Mouse (Mus musculus) embryo, embryonic 11.5 days (tissue): ENCODE results near the gene Zfp462.
"Not testable (repeated sequence)": the region's sequence is repeated elsewhere in the genome, so short reads cannot be mapped to it uniquely, and the experiment has no call there.

Experiments used
- DNase-seq: peaks from one replicate; pipeline ENCODE4 v3.0.0-alpha.2; 2012; ENCODE audit warnings: low read depth, low spot score

The Zfp462 gene

GRCm38 (mm10) chr4:54950866-54951265 lies 6.0 kb downstream of the Zfp462 start:
- DNase-seq, result no peak

GRCm38 (mm10) chr4:54953657-54954395 lies 9.0 kb downstream of the Zfp462 start:
- no peak for DNase-seq

- DNase-seq, result no peak
Observed at GRCm38 (mm10) chr4:54954455-54954854, 9.6 kb downstream of the Zfp462 start.

DNA sequence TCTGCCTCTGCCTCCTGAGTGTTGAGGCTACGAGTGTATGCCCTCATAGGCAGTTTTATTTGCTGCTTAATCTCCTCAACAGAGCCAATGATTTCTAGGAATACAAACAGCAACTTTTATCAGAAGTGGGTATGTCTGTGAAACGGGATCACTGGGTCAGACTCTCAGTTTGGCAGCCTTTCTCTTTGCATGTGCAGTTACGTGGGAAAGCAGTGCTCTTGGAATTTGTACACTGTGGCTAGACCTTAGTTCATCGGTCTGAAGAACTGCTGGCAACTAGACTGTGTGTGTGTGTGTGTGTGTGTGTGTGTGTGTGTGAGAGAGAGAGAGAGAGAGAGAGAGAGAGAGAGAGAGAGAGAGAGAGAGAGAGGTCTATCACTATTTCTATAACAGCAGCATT lies 15.9 kb downstream of the Zfp462 start:
- no peak for DNase-seq

DNA sequence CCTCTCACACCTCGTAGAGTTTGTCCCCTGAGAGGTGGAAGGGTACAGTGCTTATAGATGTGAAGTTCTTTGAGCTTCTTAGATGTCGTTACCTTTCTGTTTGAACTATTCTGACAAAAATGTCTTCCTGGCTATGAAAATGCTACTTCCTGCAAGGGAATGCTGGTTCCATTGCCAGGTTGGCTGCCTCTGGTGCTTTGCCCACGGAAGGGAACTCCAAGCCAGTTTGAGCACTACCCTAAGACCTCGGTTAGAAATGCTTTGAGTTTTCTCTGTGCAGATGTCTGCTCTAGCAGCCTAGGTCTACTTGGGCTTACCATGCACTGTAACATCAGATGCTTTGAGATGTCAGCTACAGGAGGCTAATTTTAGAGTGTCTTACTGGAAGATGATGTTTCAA lies 17.3 kb downstream of the Zfp462 start:
- no peak for DNase-seq

GRCm38 (mm10) chr4:54963551-54963950 lies 18.7 kb downstream of the Zfp462 start:
- no peak for DNase-seq

DNA sequence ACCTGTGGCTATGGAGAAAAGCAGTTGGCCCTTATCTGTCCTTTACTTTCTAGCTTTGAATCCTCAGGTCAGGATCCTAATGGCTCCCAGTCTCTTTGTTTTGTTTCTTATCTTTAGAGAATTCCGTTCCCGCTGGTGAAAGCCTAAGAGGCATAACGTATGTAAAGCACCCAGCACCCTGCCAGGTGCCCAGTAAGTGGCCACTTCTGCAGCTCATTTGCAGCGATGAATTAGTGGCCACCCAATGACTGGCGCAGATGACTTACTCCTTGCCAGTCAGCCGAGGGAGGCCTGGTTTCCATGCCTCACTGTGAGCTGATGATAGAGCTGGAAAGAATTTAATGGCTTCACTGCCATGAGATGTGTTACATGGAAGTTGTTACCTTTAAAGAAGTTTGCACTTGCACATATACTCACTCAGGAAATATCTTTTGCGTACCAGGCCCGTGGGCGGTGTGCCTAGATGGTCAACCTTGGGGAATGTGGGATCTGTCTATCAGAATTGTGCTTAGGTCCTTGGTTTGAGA lies 20.4 kb downstream of the Zfp462 start:
- DNase-seq, result no peak

DNA sequence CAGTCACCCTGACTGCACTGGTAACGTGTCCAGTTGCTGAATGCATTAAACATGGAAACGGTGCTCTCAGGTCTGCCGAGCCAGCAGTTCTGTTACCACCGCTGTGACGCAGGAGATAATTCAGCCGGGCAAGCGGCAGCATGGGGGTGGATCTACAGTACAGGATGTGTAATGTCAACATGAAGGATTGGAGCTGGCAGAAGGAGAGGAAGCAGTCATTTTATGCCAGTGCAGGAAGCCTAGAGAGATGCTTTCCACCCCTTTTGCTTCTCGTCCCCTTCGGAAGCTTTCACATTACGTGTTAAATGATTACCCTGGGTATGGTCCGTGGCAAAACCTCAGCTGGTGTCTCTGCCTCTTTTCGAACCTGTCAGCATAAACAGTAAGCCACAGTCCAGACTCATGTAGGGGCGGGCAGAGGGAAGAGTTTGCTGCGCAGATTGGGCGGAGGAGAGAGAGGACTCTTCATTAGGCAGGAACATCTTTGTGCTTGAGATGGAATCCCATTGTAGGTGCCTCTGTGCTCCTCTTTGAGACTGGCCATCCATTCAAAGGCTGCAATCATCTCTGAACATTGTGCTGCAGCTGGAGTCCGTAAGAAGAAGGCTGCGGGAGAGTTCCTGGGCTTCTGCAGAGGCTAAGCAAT lies 21.4 kb downstream of the Zfp462 start:
- no peak for DNase-seq

GRCm38 (mm10) chr4:54967166-54967565 lies 22.3 kb downstream of the Zfp462 start:
- no peak for DNase-seq

GRCm38 (mm10) chr4:54967721-54968120 lies 22.9 kb downstream of the Zfp462 start:
- no peak for DNase-seq

- DNase-seq, result no peak
Observed at GRCm38 (mm10) chr4:54969671-54970295, 24.9 kb downstream of the Zfp462 start.

GRCm38 (mm10) chr4:54971386-54971785 lies 26.5 kb downstream of the Zfp462 start:
- no peak for DNase-seq

- DNase-seq, result no peak
Observed at GRCm38 (mm10) chr4:54972096-54972495, 27.2 kb downstream of the Zfp462 start.

GRCm38 (mm10) chr4:54972827-54973560 lies 28.1 kb downstream of the Zfp462 start:
- no peak for DNase-seq

DNA sequence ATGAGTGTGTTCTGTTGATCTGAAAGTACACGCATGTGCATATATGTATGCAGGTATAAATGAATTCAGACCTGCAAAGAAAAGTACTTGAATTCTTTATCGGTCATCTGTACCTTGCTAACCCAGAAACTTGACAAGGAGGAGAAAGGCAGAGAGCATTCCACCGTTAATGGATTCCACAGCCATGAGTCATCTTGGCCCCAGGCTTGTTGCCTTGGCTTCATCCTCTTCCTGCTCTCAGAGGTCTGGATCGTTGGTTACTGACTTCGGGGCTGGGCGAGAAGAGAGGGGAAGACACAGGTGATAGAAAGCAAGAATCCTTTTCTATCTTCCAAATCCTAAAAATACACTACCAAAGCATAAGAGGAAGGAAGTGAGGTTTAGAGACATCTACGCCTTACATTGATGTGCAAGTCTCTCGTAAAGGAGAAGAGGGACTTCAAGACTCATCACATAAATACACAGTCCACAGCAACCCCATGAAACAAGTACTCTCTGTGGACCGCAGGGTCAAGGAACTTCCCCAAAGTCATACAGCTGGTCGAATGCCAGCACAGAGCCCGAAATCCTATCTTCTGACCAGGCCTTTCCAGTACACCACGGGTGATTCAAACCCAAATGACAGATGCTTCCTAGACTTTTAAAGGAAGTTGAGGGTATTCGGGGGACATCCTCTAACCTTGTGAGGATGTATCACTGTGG lies 35.1 kb downstream of the Zfp462 start:
- no peak for DNase-seq

GRCm38 (mm10) chr4:54984502-54984901 lies 39.7 kb downstream of the Zfp462 start:
- DNase-seq, result no peak

DNA sequence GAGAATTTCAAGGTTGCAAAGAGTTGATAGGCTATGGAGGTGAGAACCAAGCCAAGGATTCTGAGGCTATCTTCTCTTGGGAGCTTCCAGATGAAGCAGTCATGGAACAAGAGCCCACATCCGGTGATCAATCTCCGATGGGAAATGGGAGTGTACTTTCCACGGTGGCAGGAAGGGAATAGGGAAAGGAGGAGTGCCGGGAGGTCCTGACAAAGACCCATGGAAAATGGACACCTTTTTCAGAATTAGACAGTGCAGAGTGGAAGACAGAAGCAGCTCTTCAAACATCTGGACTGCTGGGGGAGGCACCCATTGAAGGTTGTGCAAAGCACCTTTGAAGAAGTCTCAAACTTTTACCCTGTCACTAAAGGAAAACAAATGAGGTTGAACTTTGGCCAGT lies 41.8 kb downstream of the Zfp462 start:
- no peak for DNase-seq

- DNase-seq, result no peak
Observed at GRCm38 (mm10) chr4:54987256-54987655, 42.4 kb downstream of the Zfp462 start.

- DNase-seq, result no peak
Observed at GRCm38 (mm10) chr4:54987926-54988325, 43.1 kb downstream of the Zfp462 start.

DNA sequence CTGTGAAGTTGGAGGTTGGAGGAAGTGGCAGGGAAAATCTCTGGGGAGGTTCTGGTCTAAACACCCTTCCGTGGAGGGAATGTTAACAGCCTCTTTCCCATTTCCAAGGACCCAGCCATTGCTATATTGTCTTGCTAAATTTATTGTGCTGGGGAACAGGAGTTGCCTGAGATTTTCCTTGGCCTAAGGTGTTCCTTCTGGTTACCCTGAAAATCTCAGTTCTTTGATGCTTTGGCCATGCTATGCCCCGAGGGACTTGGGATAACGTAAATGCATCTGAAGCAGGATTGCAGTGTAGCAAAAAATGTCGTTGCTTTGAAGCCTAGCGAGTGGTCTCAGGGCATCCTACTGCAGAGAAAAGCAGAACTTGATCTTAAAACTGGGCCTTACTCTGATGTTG lies 47.1 kb downstream of the Zfp462 start:
- no peak for DNase-seq

GRCm38 (mm10) chr4:54993001-54993400 lies 48.2 kb downstream of the Zfp462 start:
- DNase-seq, result not testable (repeated sequence)
